Mouse (Mus musculus) brain, embryonic 14.5 days (tissue): ENCODE measurements around the gene Aldh3b3. TPM values are rescaled to one million over a fixed set of nuclear protein-coding genes. Genes with fewer than 3 reads are reported as not detected.
"Not testable (repeated sequence)": the region's sequence is repeated elsewhere in the genome, so short reads cannot be mapped to it uniquely, and the experiment has no call there.

Experiments
- DNase-seq: peaks from one replicate; pipeline ENCODE4 v3.0.0-alpha.2; 2011; ENCODE audit warnings: low read depth
- CTCF ChIP-seq: fragments of 200-500 bp; IDR thresholded peaks from 2 replicates; pipeline ENCODE4 v1.5.1; 2012; ENCODE audit warnings: inconsistent platforms, mild to moderate bottlenecking, moderate library complexity, borderline replicate concordance; ENCODE audit not compliant: insufficient read depth, insufficient read length; ENCODE audit errors: extremely low read depth
- POLR2A ChIP-seq: fragments of 200-500 bp; IDR thresholded peaks from 2 replicates; pipeline ENCODE4 v1.6.1; 2012; ENCODE audit warnings: mild to moderate bottlenecking, inconsistent platforms, borderline replicate concordance; ENCODE audit not compliant: poor library complexity, insufficient read depth, insufficient read length, severe bottlenecking; ENCODE audit errors: extremely low read depth
- polyA plus RNA-seq: library from polyadenylated mRNA; depleted of rRNA; stranded (reverse); fragments of >200 nt; gene quantifications from 2 replicates; pipeline ENCODE4 v1.2.3, GENCODE M21; 2012

The Aldh3b3 gene
- polyA plus RNA-seq, 1 experiment, result 0.01 TPM

DNA sequence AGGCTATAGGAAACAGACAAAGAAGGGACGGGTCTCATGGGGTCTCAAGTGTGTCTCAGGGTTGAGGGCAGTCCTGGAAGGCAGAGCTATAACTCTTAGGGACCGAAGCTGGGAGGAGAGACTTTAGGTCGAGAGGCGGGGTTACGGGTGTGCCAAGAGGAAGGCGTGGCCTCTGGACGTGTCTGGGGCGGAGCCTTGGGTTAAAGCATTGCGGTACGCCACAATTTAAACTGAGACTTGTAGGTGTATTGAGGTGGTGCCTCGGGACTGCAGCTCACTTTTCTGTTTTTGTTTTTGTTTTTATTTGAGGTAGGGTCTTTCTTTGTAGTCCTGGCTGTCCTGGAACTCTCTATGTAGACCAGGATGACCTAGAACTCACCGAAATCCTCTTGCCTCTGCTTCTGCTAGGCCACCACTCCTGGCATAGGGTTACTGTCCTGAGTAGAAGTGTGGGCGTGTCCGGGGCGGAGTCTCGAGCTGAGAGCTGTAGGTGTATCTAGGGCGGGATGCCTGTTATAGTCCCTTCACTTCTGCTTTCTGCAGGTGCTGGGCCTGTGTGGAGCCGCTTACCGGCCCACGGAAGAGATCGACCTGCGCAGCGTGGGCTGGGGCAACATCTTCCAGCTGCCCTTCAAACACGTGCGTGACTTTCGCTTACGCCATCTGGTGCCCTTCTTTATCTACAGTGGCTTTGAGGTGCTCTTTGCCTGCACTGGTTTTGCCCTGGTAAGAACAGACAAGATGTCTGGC, 15.3 kb upstream of the Aldh3b3 start:
- no peak for DNase-seq
- TF ChIP-seq POLR2A (no peak), CTCF (no peak)

DNA sequence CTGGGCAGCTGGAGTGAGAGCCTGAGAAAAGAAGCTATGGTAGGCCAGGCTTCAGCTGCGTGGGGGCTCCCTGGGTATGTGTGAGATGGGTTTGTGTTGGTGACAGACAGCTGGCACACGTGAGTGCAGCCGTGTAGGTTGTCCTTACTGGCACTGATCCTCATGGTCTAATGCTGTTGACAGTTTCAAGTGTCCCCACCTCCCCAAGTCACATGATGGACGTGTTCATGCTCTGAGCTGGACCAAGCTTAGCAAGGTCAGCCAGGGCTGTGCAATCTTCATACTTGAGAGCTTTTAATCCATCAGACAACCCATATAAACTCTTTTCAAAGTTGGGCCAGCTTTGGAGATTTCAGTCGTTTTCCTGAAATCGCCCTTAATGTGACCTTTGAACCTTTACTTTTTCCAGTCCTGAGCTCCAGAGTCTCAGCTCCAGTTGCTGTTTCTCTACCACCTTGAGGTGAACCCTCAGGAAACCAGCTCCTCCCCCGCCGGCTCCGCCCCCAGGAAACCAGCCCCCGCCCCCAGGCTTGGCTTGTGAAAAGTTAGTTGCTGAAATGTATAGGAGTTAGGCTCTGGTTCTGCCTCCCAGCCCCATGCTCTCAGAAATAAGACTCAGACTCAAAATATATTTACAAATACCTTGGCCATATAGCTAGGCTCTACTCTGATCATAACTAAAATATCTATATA, 12.4 kb upstream of the Aldh3b3 start:
- DNase-seq, result no peak
- TF ChIP-seq CTCF (no peak), POLR2A (no peak)

DNA sequence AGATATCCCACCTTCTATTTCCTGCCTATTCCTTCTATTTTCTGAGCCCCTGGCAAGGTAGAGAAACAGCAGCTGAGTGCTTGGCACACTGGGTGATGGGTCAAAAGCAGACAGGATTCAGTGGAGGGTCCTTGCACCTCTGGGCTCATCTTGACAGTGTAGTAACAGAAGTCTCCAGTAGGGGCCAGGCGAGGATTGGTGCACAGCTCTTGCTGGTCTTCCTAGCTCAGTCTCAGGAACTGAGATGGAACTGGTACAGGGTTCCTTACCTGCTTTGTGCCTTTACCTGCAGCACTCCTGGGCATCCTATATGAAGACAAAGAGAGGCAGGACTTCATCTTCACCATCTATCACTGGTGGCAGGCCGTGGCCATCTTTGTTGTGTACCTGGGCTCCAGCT, 11.7 kb upstream of the Aldh3b3 start:
- TF ChIP-seq CTCF, result peak; percentile 92
- TF ChIP-seq POLR2A, result no peak
- DNase-seq, result peak; percentile 75

DNA sequence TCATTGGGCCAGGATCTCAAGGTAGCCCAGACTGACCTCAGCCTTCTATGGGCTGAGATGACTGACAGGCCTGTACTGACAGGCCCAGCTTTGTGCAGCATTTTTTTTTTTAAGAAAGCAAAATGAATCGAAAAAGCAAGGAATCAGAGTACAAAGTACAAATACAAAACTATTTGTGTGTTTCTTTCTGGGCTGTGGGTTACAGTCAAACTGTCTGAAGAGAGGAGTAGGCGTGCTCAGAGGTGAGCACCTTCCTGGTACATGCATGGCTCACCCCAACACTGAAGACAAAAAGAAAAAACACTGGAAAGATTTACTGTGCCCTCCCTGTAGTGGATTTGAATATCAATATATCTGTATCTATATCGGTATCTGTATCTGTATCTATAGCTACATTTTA, 10.6 kb upstream of the Aldh3b3 start:
- DNase-seq, result no peak
- TF ChIP-seq POLR2A, result no peak
- no peak for TF ChIP-seq CTCF

DNA sequence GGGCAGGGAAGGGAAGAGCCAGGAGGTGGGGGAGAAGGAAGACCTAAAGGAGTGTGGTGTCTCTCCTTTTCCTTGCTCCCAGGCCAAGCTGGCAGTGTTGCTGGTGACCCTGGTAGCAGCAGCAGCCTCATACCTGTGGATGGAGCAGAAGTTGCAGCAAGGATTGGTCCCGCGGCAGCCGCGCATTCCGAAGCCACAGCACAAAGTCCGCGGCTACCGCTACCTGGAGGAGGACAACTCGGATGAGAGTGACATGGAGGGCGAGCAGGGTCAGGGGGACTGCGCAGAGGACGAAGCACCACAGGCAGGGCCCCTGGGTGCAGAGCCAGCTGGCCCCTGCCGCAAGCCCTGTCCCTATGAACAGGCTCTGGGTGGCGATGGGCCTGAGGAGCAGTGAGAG, 9.9 kb upstream of the Aldh3b3 start:
- TF ChIP-seq CTCF (no peak), POLR2A (no peak)
- no peak for DNase-seq

DNA sequence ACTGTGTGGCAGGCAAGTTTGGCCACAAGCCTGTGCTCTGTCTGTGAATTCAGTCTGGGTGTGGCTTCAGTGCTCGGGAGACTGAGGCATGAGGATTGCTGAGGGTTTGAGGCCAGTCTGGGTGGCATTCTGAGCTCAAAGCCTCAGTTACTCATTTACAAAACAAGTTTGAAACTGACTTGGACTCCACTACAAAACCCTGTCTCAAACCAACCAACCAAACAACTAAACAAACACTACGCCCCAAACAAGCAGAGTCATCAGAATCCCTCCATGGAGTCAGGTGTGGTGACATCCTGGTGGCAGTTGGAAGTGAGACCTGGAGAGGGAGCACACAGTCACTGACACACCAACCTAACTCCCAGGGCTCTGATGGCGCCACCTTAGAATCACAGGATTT, 8.1 kb upstream of the Aldh3b3 start:
- no peak for DNase-seq
- TF ChIP-seq CTCF, result no peak
- no peak for TF ChIP-seq POLR2A

DNA sequence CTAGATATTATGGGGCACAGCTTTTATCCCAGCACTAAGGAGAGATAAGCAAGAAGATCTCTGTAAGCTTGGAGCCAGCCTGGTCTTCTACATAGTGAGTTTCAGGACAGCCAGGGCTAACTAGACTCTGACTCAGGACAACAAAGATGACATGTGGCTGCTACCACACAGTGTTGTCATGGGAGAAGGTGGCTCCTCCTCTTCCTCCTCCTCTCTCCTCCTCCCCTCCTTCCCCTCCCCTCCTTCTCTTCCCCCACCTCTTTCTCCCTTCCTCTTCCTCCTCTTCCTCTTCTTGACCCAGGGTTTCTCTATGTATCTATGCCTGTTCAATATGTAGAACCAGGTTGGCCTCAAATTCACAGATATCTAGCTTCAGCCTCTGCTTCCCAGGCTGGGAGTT, 7.0 kb upstream of the Aldh3b3 start:
- no peak for DNase-seq
- TF ChIP-seq POLR2A (no peak), CTCF (no peak)

DNA sequence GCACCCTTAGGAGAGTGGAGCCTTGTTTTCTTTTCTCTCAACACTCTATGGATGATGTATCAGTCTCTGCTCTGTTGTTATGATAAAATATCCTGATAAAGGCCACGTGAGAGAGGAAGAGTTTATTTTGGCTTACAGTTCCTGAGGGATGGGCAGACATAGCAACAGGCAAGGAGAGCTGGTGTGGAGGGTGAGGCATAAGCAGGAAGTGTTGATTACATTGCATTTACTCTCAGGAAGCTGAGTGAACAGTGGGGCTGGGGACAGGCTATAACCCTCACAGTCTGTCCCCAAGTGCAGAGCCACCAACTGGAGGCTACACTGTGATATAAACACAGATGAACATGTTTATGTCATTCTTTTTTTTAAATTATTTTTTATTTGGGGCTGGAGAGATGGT, 6.3 kb upstream of the Aldh3b3 start:
- DNase-seq, result no peak

DNA sequence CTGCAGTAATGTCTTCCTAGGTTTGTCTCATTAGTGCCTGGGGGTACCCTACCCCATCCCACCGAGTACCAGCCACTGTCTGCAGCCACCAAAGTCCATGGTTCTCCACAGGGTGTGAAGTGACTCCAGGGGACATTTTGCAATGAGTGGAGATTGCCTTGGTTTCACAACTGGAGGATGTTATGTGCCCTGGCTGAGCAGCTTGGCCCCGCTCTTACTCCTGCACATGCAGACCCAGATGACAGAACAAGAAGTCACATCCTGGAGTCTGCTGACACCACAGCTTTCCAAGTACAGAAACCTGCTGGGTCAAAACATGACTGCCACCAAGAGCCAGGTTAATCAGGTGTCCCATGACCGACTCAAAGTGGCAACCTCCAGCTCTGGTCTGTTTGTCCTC, 3.4 kb upstream of the Aldh3b3 start:
- no peak for TF ChIP-seq CTCF
- TF ChIP-seq POLR2A, result no peak
- DNase-seq, result no peak

More for the DNA sequence above, 6.3 kb upstream of the Aldh3b3 start:
- TF ChIP-seq CTCF (no peak), POLR2A (no peak)

DNA sequence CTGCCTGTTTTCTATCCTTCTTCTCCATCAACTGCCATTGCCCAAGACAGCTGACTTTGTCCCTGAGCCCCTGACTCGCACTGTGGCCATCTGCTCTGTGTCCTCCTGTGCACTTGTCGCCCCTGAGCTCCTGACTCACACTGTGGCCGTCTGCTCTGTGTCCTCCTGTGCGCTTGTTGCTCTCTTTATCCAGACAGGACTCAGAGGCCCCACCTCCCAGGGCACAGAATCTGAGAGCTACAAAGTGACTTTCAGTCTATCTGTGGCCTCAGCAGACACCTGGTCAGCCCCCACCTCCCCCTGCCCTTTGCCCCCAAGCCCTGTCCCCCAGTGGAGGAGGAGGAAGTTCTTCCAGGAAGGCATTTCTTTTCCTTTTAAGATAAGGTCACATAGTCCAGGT, 2.6 kb upstream of the Aldh3b3 start:
- TF ChIP-seq CTCF (no peak), POLR2A (no peak)
- no peak for DNase-seq

DNA sequence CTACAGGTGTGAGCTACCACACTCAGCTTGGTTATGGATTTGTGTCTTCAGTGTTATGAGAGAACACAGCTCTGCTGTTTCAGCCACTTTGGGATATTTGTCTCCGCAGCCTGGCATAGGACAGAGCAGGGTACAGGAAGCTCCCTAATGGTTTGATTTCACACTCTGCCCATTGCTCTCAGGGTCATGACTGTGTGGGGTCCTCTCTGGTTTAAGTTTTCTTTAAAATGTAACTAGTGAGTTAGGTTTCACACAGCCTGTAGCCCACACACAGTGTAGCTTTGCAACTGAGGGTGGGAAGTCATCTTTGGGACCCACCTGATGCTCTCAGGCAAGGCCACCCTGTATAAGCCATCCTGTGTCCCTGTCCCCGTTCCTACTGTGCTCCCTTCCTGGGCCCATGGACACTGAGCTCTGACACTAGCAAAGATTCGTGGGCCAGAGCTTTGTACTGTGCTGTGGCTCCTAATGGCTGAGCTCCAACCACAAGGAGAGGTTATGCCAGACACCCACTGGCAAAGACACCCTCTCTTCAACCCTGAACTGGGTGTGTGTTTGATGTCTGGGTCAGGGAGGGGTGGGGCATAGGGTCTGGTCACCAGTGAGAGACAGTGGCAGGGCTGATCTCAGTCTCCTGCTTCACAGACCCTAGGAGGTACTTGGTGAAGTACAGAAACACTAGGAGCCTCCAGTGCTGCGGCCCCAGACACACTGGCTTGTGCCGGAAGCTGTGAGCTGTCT, 979 bp upstream of the Aldh3b3 start:
- DNase-seq, result not testable (repeated sequence)

DNA sequence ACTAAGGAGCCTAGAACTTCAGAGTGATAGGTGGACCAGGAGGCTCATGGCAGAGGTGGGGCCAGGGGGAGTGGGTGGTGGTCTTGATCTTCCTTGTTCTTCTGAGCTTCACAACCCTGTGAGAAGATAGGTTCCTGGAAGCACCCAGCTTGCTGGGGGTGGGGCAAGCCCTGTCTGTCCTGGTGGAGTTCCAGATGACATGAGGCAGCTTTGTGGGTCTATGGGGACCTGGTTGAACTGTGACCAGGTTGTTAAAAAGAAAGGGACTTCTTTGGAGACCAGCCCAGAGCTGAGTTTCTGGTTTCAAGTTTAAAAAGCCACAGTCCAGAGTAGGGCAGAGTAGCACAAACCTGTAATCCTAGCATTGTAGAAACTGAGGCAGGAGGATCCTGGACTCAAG, 585 bp downstream of the Aldh3b3 start:
- DNase-seq, result no peak
- TF ChIP-seq POLR2A (no peak), CTCF (no peak)

DNA sequence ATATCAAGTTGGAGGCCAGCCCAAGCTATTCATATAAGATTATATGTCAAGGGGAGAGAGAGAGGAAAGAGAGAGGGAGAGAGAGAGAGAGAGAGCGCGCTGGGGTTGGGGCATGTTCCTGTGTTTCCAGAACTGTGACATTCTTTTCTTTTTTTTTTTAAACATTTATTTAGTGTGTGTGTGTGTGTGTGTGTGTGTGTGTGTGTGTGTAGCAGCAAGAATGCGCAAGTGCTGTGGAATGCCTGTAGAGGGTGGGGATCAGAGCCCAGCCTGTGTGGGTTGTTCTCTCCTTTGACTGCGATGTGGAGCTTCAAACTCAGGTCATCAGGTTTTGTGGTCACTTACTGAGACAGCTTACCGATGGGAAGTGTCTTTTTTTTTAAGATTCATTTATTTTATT, 1.8 kb downstream of the Aldh3b3 start:
- no peak for DNase-seq
- TF ChIP-seq CTCF (no peak), POLR2A (no peak)

DNA sequence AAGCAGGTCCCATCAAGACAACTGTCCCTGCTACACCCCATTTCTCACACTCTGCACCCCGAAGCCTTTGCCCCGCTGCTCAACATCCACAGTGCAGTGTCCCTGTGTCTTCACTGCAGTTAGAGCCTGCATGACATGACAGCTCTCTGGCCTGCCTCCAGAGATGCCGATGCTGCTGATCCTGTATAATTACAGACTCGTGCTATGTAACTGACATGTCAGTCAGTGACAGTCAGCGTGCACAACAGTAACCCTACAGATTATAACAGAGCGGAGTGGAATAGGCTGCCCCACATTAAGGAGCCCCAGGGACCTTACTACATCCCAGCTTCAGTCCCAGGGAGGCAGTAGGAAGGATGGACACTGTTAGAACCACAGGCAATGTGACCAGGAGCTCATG, 3.4 kb downstream of the Aldh3b3 start:
- DNase-seq, result not testable (repeated sequence)
